Mouse (Mus musculus) heart, adult 2 months (tissue): ENCODE measurements around the gene Caskin1.

ENCODE experiments used
- CTCF ChIP-seq: fragments of 200-600 bp; IDR thresholded peaks from 2 replicates; pipeline ENCODE4 v1.8.1; 2022; ENCODE audit warnings: antibody characterized with exemption, mild to moderate bottlenecking, moderate library complexity
- EP300 ChIP-seq: fragments of 200-500 bp; IDR thresholded peaks from 2 replicates; pipeline ENCODE4 v1.6.1; 2011; ENCODE audit warnings: low read depth, low read length, control low read depth; ENCODE audit not compliant: insufficient read depth

DNA sequence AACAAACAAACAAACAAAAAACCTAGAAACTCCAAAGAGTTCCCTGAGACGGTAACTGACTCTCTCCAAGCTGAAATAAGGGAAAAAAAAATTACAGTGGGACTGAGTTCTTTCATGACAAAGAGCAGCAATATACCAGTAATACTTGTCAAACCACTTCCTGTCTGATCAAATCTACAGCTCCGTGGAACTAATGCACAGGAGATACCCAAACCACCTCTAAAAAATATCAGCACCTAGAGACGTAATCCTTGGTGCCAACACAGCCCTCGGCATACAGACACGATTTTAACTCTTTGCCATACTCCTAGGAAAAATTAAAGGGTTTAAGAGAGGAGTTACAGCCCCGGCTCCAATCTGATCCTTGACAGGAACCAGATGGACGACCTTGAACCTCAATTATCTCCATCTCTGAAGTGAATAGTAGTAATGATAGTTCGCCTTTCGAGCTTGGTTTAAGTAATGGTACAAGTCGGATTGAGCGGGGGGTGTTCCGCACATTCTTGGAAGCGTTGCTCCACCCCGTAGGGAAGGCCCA is 34.1 kb upstream of the Caskin1 start:
- TF ChIP-seq CTCF, result no peak
- no peak for TF ChIP-seq EP300
